Mouse (Mus musculus) midbrain, embryonic 12.5 days (tissue): ENCODE measurements around the gene Tmem163. TPM values are rescaled to one million over a fixed set of nuclear protein-coding genes. Genes with fewer than 3 reads are reported as not detected.

Experiments used
- ATAC-seq: fragments of 200-750 bp; cut with Nextera tagmentation; 2 replicates; pipeline ENCODE4 v1.8.0; 2017; ENCODE audit warnings: low read depth, moderate TSS enrichment, moderate library complexity; ENCODE audit not compliant: low FRiP score
- H3K27ac ChIP-seq: fragments of 300-500 bp; sonication (generic); replicated peaks from 2 replicates; pipeline ENCODE4 v1.5.1; 2016; ENCODE audit warnings: mild to moderate bottlenecking
- H3K27me3 ChIP-seq: fragments of 300-500 bp; sonication (generic); 2 replicates; pipeline ENCODE4 v1.6.1; 2016; ENCODE audit warnings: mild to moderate bottlenecking
- H3K36me3 ChIP-seq: fragments of 300-500 bp; sonication (generic); 2 replicates; pipeline ENCODE4 v1.6.1; 2016
- H3K4me1 ChIP-seq: fragments of 300-500 bp; sonication (generic); 2 replicates; pipeline ENCODE4 v1.6.1; 2016
- H3K4me2 ChIP-seq: fragments of 300-500 bp; sonication (generic); replicated peaks from 2 replicates; pipeline ENCODE4 v1.6.1; 2016; ENCODE audit warnings: mild to moderate bottlenecking, moderate library complexity
- H3K4me3 ChIP-seq: fragments of 300-500 bp; sonication (generic); 2 replicates; pipeline ENCODE4 v1.5.1; 2016; ENCODE audit warnings: mild to moderate bottlenecking
- H3K9ac ChIP-seq: fragments of 300-500 bp; sonication (generic); replicated peaks from 2 replicates; pipeline ENCODE4 v1.6.1; 2016; ENCODE audit warnings: mild to moderate bottlenecking, moderate library complexity
- H3K9me3 ChIP-seq: fragments of 300-500 bp; sonication (generic); 2 replicates; pipeline ENCODE4 v1.6.1; 2016; ENCODE audit warnings: mild to moderate bottlenecking
- WGBS: fragments of 180-500 bp; shearing (Covaris S2); methylation state at CpG from one replicate; pipeline ENCODE4 v1.1.7; 2016; 5-methylcytosine and 5-hydroxymethylcytosine counted together
- polyA plus RNA-seq: library from polyadenylated mRNA; unstranded; fragments of >200 nt; fragmentation: Nextera tagmentation; extraction: Ambion mirVana; gene quantifications from 2 replicates; pipeline ENCODE4 v1.2.1, GENCODE M21; 2016

Tmem163 gene
- polyA plus RNA-seq, 1 experiment from 2014 or later: 55.1 TPM

DNA sequence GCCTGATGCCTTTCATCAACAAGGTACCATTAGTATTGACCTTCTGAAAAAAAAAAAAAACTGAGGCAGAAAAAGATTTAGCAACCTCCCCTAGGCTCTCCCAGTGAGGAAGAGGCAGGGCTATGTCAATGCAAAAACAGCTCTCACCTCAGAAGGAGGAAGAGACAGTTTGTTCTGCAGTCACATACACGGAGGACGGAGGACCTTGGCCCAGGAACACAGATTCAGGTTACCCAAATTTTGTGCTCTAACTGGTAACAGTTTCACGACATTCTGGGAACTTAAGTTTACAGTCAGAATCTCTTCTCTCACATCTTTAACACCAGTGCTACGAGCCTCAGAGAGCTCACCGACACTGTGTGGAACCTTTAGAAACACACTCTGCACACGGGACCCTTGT lies 166.6 kb downstream of the Tmem163 start:
- Histone ChIP-seq H3K4me3 (no peak overlapping the region), H3K27me3 (no peaks in the 10 kb centered on the region), H3K4me1 (peaks cover 7% of the 10 kb centered on the region), H3K36me3 (peaks cover 8% of the 10 kb centered on the region), H3K4me2 (no peak overlapping the region), H3K9me3 (no peaks in the 10 kb centered on the region), H3K27ac (no peak overlapping the region), H3K9ac (no peak overlapping the region)
- WGBS: 85% methylated on average over 6 of the region's 6 CpGs
- no peak for ATAC-seq

GRCm38 (mm10) chr1:127511362-127511761 lies 168.0 kb downstream of the Tmem163 start:
- Histone ChIP-seq H3K4me1 (peaks cover 12% of the 10 kb centered on the region), H3K4me3 (no peak overlapping the region), H3K27me3 (no peaks in the 10 kb centered on the region), H3K9ac (no peak overlapping the region), H3K27ac (no peak overlapping the region), H3K9me3 (no peaks in the 10 kb centered on the region), H3K4me2 (no peak overlapping the region), H3K36me3 (peaks cover 8% of the 10 kb centered on the region)
- no peak for ATAC-seq
- 91% methylated on average over 6 of the region's 6 CpGs for WGBS

- no peak overlapping the region for H3K4me3 ChIP-seq
- H3K27ac ChIP-seq: peak overlapping the region; percentile 77
- H3K4me2 ChIP-seq: no peak overlapping the region
- H3K4me1 ChIP-seq: peaks cover 12% of the 10 kb centered on the region
- no peak overlapping the region for H3K9ac ChIP-seq
- 0 out of 2 replicates have a peak, but pooled peaks have one; percentile 14 for ATAC-seq
- 80% methylated on average over 8 of the region's 8 CpGs for WGBS
- no peaks in the 10 kb centered on the region for H3K27me3 ChIP-seq
- H3K9me3 ChIP-seq: no peaks in the 10 kb centered on the region
- no peaks in the 10 kb centered on the region for H3K36me3 ChIP-seq
These were observed 170.4 kb downstream of the Tmem163 start for GRCm38 (mm10) chr1:127508921-127509320.

GRCm38 (mm10) chr1:127508067-127508739 lies 171.1 kb downstream of the Tmem163 start:
- Histone ChIP-seq H3K27ac (peak overlapping the region; percentile 80), H3K9me3 (no peaks in the 10 kb centered on the region), H3K4me3 (no peak overlapping the region), H3K27me3 (no peaks in the 10 kb centered on the region), H3K4me2 (no peak overlapping the region), H3K4me1 (peaks cover 12% of the 10 kb centered on the region), H3K9ac (no peak overlapping the region), H3K36me3 (no peaks in the 10 kb centered on the region)
- 72% methylated on average over 16 of the region's 16 CpGs for WGBS
- peak; percentile 72 for ATAC-seq

GRCm38 (mm10) chr1:127507042-127507650 lies 172.2 kb downstream of the Tmem163 start:
- Histone ChIP-seq H3K9me3 (no peaks in the 10 kb centered on the region), H3K4me3 (no peak overlapping the region), H3K27me3 (no peaks in the 10 kb centered on the region), H3K9ac (no peak overlapping the region), H3K36me3 (no peaks in the 10 kb centered on the region), H3K4me1 (peaks cover 12% of the 10 kb centered on the region), H3K4me2 (no peak overlapping the region), H3K27ac (peak overlapping the region; percentile 80)
- WGBS: 63% methylated on average over 10 of the region's 10 CpGs
- ATAC-seq: no peak

DNA sequence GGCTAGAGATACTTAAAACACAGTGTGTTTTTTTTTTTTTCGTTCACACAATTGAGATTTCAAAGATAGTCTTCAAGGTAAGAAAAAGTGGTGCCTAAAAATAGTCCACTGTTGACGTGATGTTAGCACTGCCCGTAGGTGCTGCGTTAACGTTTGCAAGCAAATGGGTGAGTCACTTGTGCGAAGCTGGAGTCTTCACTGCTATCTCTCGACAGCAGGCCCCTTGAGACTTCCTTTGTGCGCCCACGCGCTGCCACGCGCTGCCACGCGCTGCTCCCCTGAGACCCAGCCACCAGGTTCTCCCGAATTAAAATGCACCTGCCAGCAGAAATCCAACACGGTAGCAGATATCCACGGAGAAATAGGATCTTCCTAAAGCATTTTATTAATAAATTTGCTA lies 178.6 kb downstream of the Tmem163 start:
- Histone ChIP-seq H3K4me2 (no peak overlapping the region), H3K9ac (no peak overlapping the region), H3K9me3 (no peaks in the 10 kb centered on the region), H3K4me1 (no peaks in the 10 kb centered on the region), H3K36me3 (no peaks in the 10 kb centered on the region), H3K4me3 (no peak overlapping the region), H3K27ac (peak overlapping the region; percentile 76), H3K27me3 (no peaks in the 10 kb centered on the region)
- ATAC-seq: no peak
- 69% methylated on average over 17 of the region's 17 CpGs for WGBS

- Histone ChIP-seq H3K4me1 (no peaks in the 10 kb centered on the region), H3K4me3 (no peak overlapping the region), H3K9me3 (no peaks in the 10 kb centered on the region), H3K27me3 (no peaks in the 10 kb centered on the region), H3K4me2 (no peak overlapping the region), H3K36me3 (peaks cover 2% of the 10 kb centered on the region; the same call in 1 of the 2 replicates), H3K9ac (no peak overlapping the region), H3K27ac (peak overlapping the region; percentile 76)
- peak; percentile 61; the same call in 1 of the 2 replicates for ATAC-seq
- WGBS: 8% methylated on average over 8 of the region's 8 CpGs
These were observed 179.1 kb downstream of the Tmem163 start for GRCm38 (mm10) chr1:127500219-127500618.

DNA sequence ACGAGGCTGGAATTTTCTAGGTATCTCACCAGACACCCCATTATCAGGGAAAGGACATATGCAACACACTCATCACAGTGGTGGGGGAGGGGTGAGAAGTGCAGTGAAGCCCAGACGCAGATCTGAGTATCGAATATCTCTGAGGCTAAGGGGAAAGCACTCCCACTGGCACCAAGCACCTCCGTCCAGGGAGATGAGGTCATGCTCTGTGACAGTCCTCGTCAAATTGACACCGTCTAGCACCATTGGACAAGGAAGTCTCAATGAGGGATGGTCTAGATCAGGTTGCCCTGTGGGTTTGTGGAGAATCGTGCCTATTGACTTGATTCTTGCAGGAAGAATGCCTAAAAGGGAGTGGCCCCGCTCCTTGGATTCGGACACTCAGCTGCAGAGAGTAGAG lies 180.6 kb downstream of the Tmem163 start:
- Histone ChIP-seq H3K9ac (no peak overlapping the region), H3K27me3 (no peaks in the 10 kb centered on the region), H3K36me3 (peaks cover 4% of the 10 kb centered on the region; the same call in 1 of the 2 replicates), H3K4me3 (no peak overlapping the region), H3K4me2 (no peak overlapping the region), H3K27ac (no peak overlapping the region), H3K9me3 (no peaks in the 10 kb centered on the region), H3K4me1 (no peaks in the 10 kb centered on the region)
- no peak for ATAC-seq
- WGBS: 61% methylated on average over 9 of the region's 9 CpGs

GRCm38 (mm10) chr1:127496737-127497543 lies 182.4 kb downstream of the Tmem163 start:
- ATAC-seq: peak; percentile 61
- no peaks in the 10 kb centered on the region for H3K9me3 ChIP-seq
- H3K27ac ChIP-seq: no peak overlapping the region
- H3K9ac ChIP-seq: no peak overlapping the region
- 35% methylated on average over 9 of the region's 9 CpGs for WGBS
- peaks cover 4% of the 10 kb centered on the region; the same call in 1 of the 2 replicates for H3K36me3 ChIP-seq
- no peaks in the 10 kb centered on the region for H3K27me3 ChIP-seq
- H3K4me2 ChIP-seq: no peak overlapping the region
- no peaks in the 10 kb centered on the region for H3K4me1 ChIP-seq
- H3K4me3 ChIP-seq: no peak overlapping the region

- WGBS: 83% methylated on average over 4 of the region's 4 CpGs
- H3K9me3 ChIP-seq: no peaks in the 10 kb centered on the region
- no peaks in the 10 kb centered on the region for H3K4me1 ChIP-seq
- ATAC-seq: no peak
- no peak overlapping the region for H3K27ac ChIP-seq
- no peaks in the 10 kb centered on the region for H3K27me3 ChIP-seq
- H3K4me2 ChIP-seq: no peak overlapping the region
- peaks cover 26% of the 10 kb centered on the region for H3K36me3 ChIP-seq
- H3K9ac ChIP-seq: no peak overlapping the region
- H3K4me3 ChIP-seq: no peak overlapping the region
These were observed 192.2 kb downstream of the Tmem163 start for GRCm38 (mm10) chr1:127487161-127487560.

DNA sequence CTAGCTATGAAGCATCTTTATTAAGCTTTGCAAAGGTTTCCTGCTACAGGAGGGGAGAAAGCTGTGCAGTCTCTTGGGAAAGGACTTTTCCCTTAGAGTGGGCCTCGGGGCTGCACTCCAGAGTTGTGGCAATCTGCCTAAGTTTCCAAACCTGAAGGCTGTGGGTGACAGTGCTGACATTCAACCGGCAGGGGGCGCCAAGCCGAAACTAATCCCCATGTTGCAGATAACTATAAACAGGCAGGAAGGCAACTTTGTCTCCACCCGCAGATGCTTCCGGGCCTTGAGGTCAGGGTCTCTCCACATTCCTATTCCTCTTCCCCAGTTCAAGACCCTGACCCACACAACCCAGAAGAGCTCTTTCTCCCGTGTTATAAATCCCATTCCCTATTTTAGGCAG lies 194.5 kb downstream of the Tmem163 start:
- WGBS: 50% methylated on average over 7 of the region's 7 CpGs
- Histone ChIP-seq H3K4me3 (no peak overlapping the region), H3K27me3 (no peaks in the 10 kb centered on the region), H3K9me3 (no peaks in the 10 kb centered on the region), H3K9ac (no peak overlapping the region), H3K36me3 (peaks cover 16% of the 10 kb centered on the region), H3K4me2 (no peak overlapping the region), H3K4me1 (no peaks in the 10 kb centered on the region), H3K27ac (no peak overlapping the region)
- ATAC-seq: no peak

DNA sequence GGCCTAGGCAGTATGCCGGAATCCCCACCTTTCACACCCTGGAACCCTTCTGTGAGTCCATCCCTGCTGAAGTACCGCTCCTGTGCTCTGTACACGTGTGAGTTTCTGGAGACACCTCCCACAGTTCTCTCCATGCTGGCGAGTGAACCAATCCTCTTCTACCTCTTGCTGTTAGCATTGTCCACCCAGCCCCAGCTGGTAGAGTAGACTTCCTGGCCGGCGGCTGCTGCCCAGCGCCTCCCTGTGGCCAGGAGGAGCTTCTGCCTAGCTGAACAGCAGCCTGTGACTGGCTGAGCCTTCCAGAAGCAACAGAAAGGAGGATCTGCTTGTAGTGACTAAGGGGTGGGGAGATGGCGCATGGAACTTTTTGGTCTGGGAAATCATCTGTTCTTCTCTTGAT lies 195.2 kb downstream of the Tmem163 start:
- Histone ChIP-seq H3K9me3 (no peaks in the 10 kb centered on the region), H3K4me3 (no peak overlapping the region), H3K27me3 (no peaks in the 10 kb centered on the region), H3K4me1 (no peaks in the 10 kb centered on the region), H3K4me2 (no peak overlapping the region), H3K27ac (no peak overlapping the region), H3K9ac (no peak overlapping the region), H3K36me3 (peaks cover 16% of the 10 kb centered on the region)
- WGBS: 93% methylated on average over 8 of the region's 8 CpGs
- ATAC-seq: 0 out of 2 replicates have a peak, but pooled peaks have one; percentile 17
